Mouse (Mus musculus): ENCODE results near the gene Plin1. TPM values are rescaled to one million over a fixed set of nuclear protein-coding genes. Genes with fewer than 3 reads are reported as not detected.

The Plin1 gene
- total RNA-seq, 1 experiment from 2014 or later = 719 TPM

Other genes with a start within 250 kb of the Plin1 start
- gene Rhcg, start 115.2 kb downstream of the Plin1 start, total RNA-seq (2021) = 1.9 and 2.4 TPM in 2 replicates
- gene Ticrr, start 72.7 kb downstream of the Plin1 start, total RNA-seq (2021) = 2.0 and 2.3 TPM in 2 replicates
- 4.2 and 5.0 TPM in 2 replicates for gene Kif7, start 17.2 kb downstream of the Plin1 start, total RNA-seq (2021)
- 45.9 and 53.5 TPM in 2 replicates for gene Pex11a, start 10.2 kb upstream of the Plin1 start, total RNA-seq (2021)
- 1.8 and 2.8 TPM in 2 replicates for gene Wdr93, start 10.3 kb upstream of the Plin1 start, total RNA-seq (2021)
- not detected in 2 replicates for gene Mesp1, start 60.9 kb upstream of the Plin1 start, total RNA-seq (2021)
- gene Mesp2, start 77.8 kb upstream of the Plin1 start, total RNA-seq (2021) = 0.56 and 0.67 TPM in 2 replicates
- gene Anpep, start 128.2 kb upstream of the Plin1 start, total RNA-seq (2021) = 12.2 and 30.5 TPM in 2 replicates
- 26.0 and 30.1 TPM in 2 replicates for gene Ap3s2, start 187.7 kb upstream of the Plin1 start, total RNA-seq (2021)
- 16.3 and 17.4 TPM in 2 replicates for gene Arpin, start 202.5 kb upstream of the Plin1 start, total RNA-seq (2021)